Mouse (Mus musculus): ENCODE data around the gene Rps6ka1. TPM values are rescaled to one million over a fixed set of nuclear protein-coding genes. Genes with fewer than 3 reads are reported as not detected.
A peak's percentile ranks its signal among the peaks of the same experiment; 100 is the strongest.

Gene Rps6ka1
- total RNA-seq, 4 experiments from 2014 or later = 3.3 to 4.7 (median 4.0) TPM

- no peak for DNase-seq (ENCODE audit: low spot score in 2 of 2)
Observed at GRCm38 (mm10) chr4:133825731-133826130, 61.9 kb downstream of the Rps6ka1 start.

- no peak for DNase-seq (ENCODE audit: low spot score in 2 of 2)
Observed at GRCm38 (mm10) chr4:133820806-133821560, 66.6 kb downstream of the Rps6ka1 start.

- no peak for DNase-seq (ENCODE audit: low spot score in 2 of 2)
Observed at GRCm38 (mm10) chr4:133820166-133820565, 67.4 kb downstream of the Rps6ka1 start.

GRCm38 (mm10) chr4:133817356-133817755, 70.2 kb downstream of the Rps6ka1 start:
- no peak for DNase-seq (ENCODE audit: low spot score in 2 of 2)

- no peak for DNase-seq (ENCODE audit: low spot score in 2 of 2)
Observed at GRCm38 (mm10) chr4:133816504-133816875, 71.1 kb downstream of the Rps6ka1 start.

- no peak for DNase-seq (ENCODE audit: low spot score in 2 of 2)
Observed at GRCm38 (mm10) chr4:133815635-133816503, 71.7 kb downstream of the Rps6ka1 start.

GRCm38 (mm10) chr4:133814804-133815515, 72.6 kb downstream of the Rps6ka1 start:
- no peak for DNase-seq (ENCODE audit: low spot score in 2 of 2)

- peak; percentile 80 to 83 for DNase-seq (ENCODE audit: low spot score in 2 of 2)
Observed at GRCm38 (mm10) chr4:133813992-133814803, 73.4 kb downstream of the Rps6ka1 start.

GRCm38 (mm10) chr4:133813174-133813991, 74.2 kb downstream of the Rps6ka1 start:
- DNase-seq (ENCODE audit: low spot score in 2 of 2) = peak; percentile 90 to 95

GRCm38 (mm10) chr4:133804401-133805263, 83.0 kb downstream of the Rps6ka1 start:
- no peak for DNase-seq (ENCODE audit: low spot score in 2 of 2)

GRCm38 (mm10) chr4:133800589-133800988, 87.0 kb downstream of the Rps6ka1 start:
- DNase-seq (ENCODE audit: low spot score in 2 of 2) = no peak

Other genes starting within 250 kb of the Rps6ka1 start
- 10 to 100 TPM; 25.7 to 48.0 (median 33.2) TPM for gene Zdhhc18, start 237.6 kb downstream of the Rps6ka1 start, total RNA-seq (2022)
- gene Pigv, start 215.2 kb downstream of the Rps6ka1 start, total RNA-seq (2022) = 10 to 100 TPM; 12.3 to 16.0 (median 12.5) TPM
- gene Arid1a, start 131.0 kb downstream of the Rps6ka1 start, total RNA-seq (2022) = 10 to 100 TPM; 23.3 to 27.5 (median 26.0) TPM
- gene Hmgn2, start 80.9 kb upstream of the Rps6ka1 start, total RNA-seq (2022) = 10 to 100 TPM; 28.5 to 36.6 (median 31.6) TPM
- gene Dhdds, start 113.1 kb upstream of the Rps6ka1 start, total RNA-seq (2022) = 1 to 10 TPM; 8.0 to 9.1 (median 8.8) TPM
- under 1 TPM; 0.39 to 0.96 (median 0.60) TPM for gene Lin28a, start 131.0 kb upstream of the Rps6ka1 start, total RNA-seq (2022)
- not detected for gene Zfp683, start 166.0 kb upstream of the Rps6ka1 start, total RNA-seq (2022)
- not detected for gene Crybg2, start 173.0 kb upstream of the Rps6ka1 start, total RNA-seq (2022)
- gene Cd52, start 207.3 kb upstream of the Rps6ka1 start, total RNA-seq (2022) = under 1 TPM in 1 of 4 experiments, not detected in 3; 0.85 TPM
- gene Ubxn11, start 214.8 kb upstream of the Rps6ka1 start, total RNA-seq (2022) = 1 to 10 TPM; 1.0 to 2.3 (median 1.9) TPM
- 10 to 100 TPM in 3 of 4 experiments, 1 to 10 TPM in 1; 9.0 to 16.5 (median 13.4) TPM for gene Sh3bgrl3, start 241.0 kb upstream of the Rps6ka1 start, total RNA-seq (2022)